Mouse (Mus musculus): Measurements from ENCODE around the gene Cnot10. TPM values are rescaled to one million over a fixed set of nuclear protein-coding genes. Genes with fewer than 3 reads are reported as not detected.

Gene Cnot10
- polyA plus RNA-seq, 1 experiment = 17.0 TPM

DNA sequence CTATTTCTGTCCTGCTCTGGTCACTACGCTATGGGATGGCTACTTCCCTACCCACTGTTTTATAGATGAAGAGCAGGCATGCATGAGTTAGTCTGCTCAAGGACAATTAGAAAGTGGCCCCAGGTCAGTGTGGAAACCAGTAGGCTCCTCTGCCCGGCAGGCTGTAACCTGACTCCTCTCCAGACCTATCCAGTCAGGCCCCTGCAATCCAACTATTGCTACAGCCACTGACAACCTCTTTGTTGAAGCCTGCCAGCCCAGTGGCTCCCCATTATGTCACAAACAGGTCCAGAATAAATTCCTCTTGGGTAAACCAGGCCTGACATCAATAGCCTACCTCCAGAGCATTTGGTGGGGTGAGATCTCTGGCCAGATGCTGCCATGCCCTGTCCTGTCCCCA lies 103.4 kb downstream of the Cnot10 start:
- Histone ChIP-seq H3K4me3 (ENCODE audit: low read depth, low read length) (no peak overlapping the region), H3K27me3 (ENCODE audit: control insufficient read depth, insufficient read depth, low read length) (no peaks in the 10 kb centered on the region), H3K4me1 (ENCODE audit: control insufficient read depth, insufficient read depth, insufficient read length, low read length) (no peaks in the 10 kb centered on the region), H3K36me3 (ENCODE audit: control insufficient read depth, insufficient read depth, low read length) (no peaks in the 10 kb centered on the region), H3K27ac (ENCODE audit: insufficient read depth, low read depth, low read length) (no peak overlapping the region)
- TF ChIP-seq POLR2A (IDR thresholded peaks at IDR 0.05; ENCODE audit: low read depth, low read length) = no peak
- TF ChIP-seq CTCF (IDR thresholded peaks at IDR 0.05; ENCODE audit: extremely low read depth, insufficient read length, insufficient replicate concordance, low read depth, low read length) = no peak
- 86% methylated on average over 2 of the region's 2 CpGs for WGBS

Other genes with a start within 250 kb of the Cnot10 start
- gene Crtap, start 249.5 kb downstream of the Cnot10 start, polyA plus RNA-seq (2012; rRNA removed) = 21.9 and 28.8 TPM in 2 replicates
- 15.5 and 25.4 TPM in 2 replicates for gene Glb1, start 239.1 kb downstream of the Cnot10 start, polyA plus RNA-seq (2012; rRNA removed)
- gene Tmppe, start 239.1 kb downstream of the Cnot10 start, polyA plus RNA-seq (2012; rRNA removed) = 3.8 and 4.6 TPM in 2 replicates
- gene Ccr4, start 135.3 kb downstream of the Cnot10 start, polyA plus RNA-seq (2012; rRNA removed) = 0.60 and 1.1 TPM in 2 replicates
- gene C130032M10Rik, start 124.5 kb downstream of the Cnot10 start, polyA plus RNA-seq (2012; rRNA removed) = not detected in 2 replicates
- not detected in 2 replicates for gene Trim71, start 75.8 kb downstream of the Cnot10 start, polyA plus RNA-seq (2012; rRNA removed)
- gene Dync1li1, start 48.6 kb upstream of the Cnot10 start, polyA plus RNA-seq (2012; rRNA removed) = 9.9 and 18.7 TPM in 2 replicates
- 26.6 and 46.1 TPM in 2 replicates for gene Cmtm6, start 90.9 kb upstream of the Cnot10 start, polyA plus RNA-seq (2012; rRNA removed)
- gene Cmtm7, start 141.7 kb upstream of the Cnot10 start, polyA plus RNA-seq (2012; rRNA removed) = 70.4 and 97.3 TPM in 2 replicates
- 2.9 and 25.7 TPM in 2 replicates for gene Cmtm8, start 204.0 kb upstream of the Cnot10 start, polyA plus RNA-seq (2012; rRNA removed)